Mouse (Mus musculus) limb, embryonic 15.5 days (tissue): ENCODE measurements around the gene Ptprg. TPM values are rescaled to one million over a fixed set of nuclear protein-coding genes. Genes with fewer than 3 reads are reported as not detected.

Experiments
- ATAC-seq: fragments of 200-750 bp; cut with Nextera tagmentation; 2 replicates; pipeline ENCODE4 v1.8.0; 2017; ENCODE audit warnings: low read depth, moderate TSS enrichment; ENCODE audit not compliant: insufficient number of reproducible peaks, low FRiP score, low TSS enrichment
- H3K27ac ChIP-seq: fragments of 300-500 bp; sonication (generic); 2 replicates; pipeline ENCODE4 v1.5.1; 2015; ENCODE audit warnings: moderate library complexity, mild to moderate bottlenecking, inconsistent platforms
- H3K27me3 ChIP-seq: fragments of 300-500 bp; sonication (generic); 2 replicates; pipeline ENCODE4 v1.6.1; 2015; ENCODE audit warnings: inconsistent platforms
- H3K36me3 ChIP-seq: fragments of 300-500 bp; sonication (generic); 2 replicates; pipeline ENCODE4 v1.6.1; 2015; ENCODE audit warnings: inconsistent platforms
- H3K4me1 ChIP-seq: fragments of 300-500 bp; sonication (generic); 2 replicates; pipeline ENCODE4 v1.6.1; 2015; ENCODE audit warnings: inconsistent platforms
- H3K4me2 ChIP-seq: fragments of 300-500 bp; sonication (generic); 2 replicates; pipeline ENCODE4 v1.6.1; 2015; ENCODE audit warnings: mild to moderate bottlenecking, inconsistent platforms
- H3K4me3 ChIP-seq: fragments of 300-500 bp; sonication (generic); 2 replicates; pipeline ENCODE4 v1.5.1; 2015; ENCODE audit warnings: mild to moderate bottlenecking, inconsistent platforms
- H3K9ac ChIP-seq: fragments of 300-500 bp; sonication (generic); 2 replicates; pipeline ENCODE4 v1.6.1; 2015; ENCODE audit warnings: inconsistent platforms
- H3K9me3 ChIP-seq: fragments of 300-500 bp; sonication (generic); 2 replicates; pipeline ENCODE4 v1.6.1; 2016; ENCODE audit warnings: inconsistent platforms
- WGBS: fragments of 180-500 bp; shearing (Covaris S2); methylation state at CpG from one replicate; pipeline ENCODE4 v1.1.7; 2015; 5-methylcytosine and 5-hydroxymethylcytosine counted together
- polyA plus RNA-seq: library from polyadenylated mRNA; unstranded; fragments of >200 nt; fragmentation: Nextera tagmentation; extraction: Ambion mirVana; gene quantifications from 2 replicates; pipeline ENCODE4 v1.2.1, GENCODE M21; 2015

Gene Ptprg
- polyA plus RNA-seq, 1 experiment from 2014 or later = 27.3 TPM

DNA sequence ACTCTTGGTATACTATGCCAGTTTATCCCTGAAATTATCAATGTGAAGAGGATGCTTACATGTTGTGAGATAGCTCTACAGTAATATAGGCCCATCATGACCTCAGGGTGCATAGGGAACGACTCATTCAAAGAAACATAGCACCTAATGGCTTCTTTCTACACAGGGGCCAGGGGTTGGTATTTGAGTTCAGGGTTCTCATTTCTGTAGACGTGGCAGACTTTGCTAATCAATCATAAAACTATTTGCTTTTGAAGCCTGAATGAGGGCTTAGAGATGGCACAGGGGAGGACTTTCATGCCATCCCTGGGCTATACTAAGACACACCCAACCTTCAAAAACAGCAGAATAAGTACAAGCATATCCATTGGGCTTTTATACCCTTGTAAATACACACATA lies 16.4 kb downstream of the Ptprg start:
- Histone ChIP-seq H3K36me3 (no peaks in the 10 kb centered on the region), H3K4me1 (no peaks in the 10 kb centered on the region), H3K9me3 (no peaks in the 10 kb centered on the region), H3K4me2 (no peak overlapping the region), H3K27me3 (no peaks in the 10 kb centered on the region), H3K27ac (no peak overlapping the region), H3K4me3 (no peak overlapping the region), H3K9ac (no peak overlapping the region)
- 68% methylated on average over 2 of the region's 2 CpGs for WGBS
- no peak for ATAC-seq

DNA sequence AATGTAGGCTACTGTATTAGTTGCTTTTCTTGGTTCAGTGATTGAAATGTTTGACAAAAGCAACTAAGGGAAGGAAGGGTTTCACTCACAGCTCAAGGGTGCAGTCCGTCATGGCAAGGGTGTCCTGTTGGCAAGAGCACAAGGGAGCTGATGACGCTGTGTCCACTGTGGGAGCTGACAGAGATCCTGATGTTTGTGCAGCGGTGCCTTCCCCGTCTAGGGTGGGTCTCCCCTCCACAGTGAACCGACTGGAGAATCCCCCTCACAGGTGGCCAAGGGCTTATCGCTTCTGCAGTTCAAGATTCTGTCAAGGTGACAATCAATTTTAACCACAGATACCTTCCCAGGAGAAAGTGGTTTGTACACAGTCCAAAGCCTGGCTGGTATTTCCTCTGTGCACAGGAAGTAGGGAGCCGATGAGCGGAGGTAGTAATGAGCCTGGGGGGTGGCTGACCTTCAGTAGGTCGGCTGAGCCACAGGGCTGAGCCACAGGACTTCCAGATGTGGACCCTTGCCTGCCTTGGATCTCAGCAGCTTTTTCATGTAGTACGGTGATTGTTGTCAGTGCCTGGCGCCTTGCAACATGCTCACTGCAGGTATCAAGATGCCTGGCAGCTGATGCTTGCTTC lies 18.5 kb downstream of the Ptprg start:
- Histone ChIP-seq H3K9me3 (no peaks in the 10 kb centered on the region), H3K4me2 (no peak overlapping the region), H3K4me1 (no peaks in the 10 kb centered on the region), H3K36me3 (no peaks in the 10 kb centered on the region), H3K27ac (no peak overlapping the region), H3K4me3 (no peak overlapping the region), H3K9ac (no peak overlapping the region), H3K27me3 (no peaks in the 10 kb centered on the region)
- WGBS = 55% methylated on average over 11 of the region's 11 CpGs
- ATAC-seq = no peak

DNA sequence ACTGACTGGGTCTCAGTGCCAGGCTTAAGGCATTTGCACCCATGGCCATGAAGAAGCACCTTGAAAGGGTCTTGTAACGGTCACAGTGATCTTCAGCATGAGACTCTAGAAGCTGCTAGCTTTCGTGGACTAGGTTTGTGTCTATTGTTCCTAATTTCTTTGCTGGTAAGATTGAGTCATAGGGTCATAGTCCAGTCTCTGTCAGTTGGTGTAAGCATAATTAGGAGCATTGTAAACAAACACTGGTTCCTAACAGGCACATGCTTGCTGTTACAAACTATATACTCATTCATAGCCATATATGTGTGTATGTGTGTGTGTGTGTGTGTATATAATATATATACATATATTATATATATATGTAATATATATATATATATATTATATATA lies 19.1 kb downstream of the Ptprg start:
- Histone ChIP-seq H3K9me3 (no peaks in the 10 kb centered on the region), H3K27ac (no peak overlapping the region), H3K27me3 (no peaks in the 10 kb centered on the region), H3K9ac (no peak overlapping the region), H3K4me1 (peaks cover 4% of the 10 kb centered on the region; the same call in 1 of the 2 replicates), H3K4me2 (no peak overlapping the region), H3K36me3 (no peaks in the 10 kb centered on the region), H3K4me3 (no peak overlapping the region)
- WGBS = 92% methylated on average over 2 of the region's 2 CpGs
- ATAC-seq = no peak

- no peak overlapping the region for H3K27ac ChIP-seq
- peaks cover 12% of the 10 kb centered on the region for H3K4me1 ChIP-seq
- H3K27me3 ChIP-seq = no peaks in the 10 kb centered on the region
- H3K9ac ChIP-seq = no peak overlapping the region
- no peak for ATAC-seq
- H3K4me2 ChIP-seq = no peak overlapping the region
- H3K9me3 ChIP-seq = no peaks in the 10 kb centered on the region
- no peak overlapping the region for H3K4me3 ChIP-seq
- WGBS = 62% methylated on average over 5 of the region's 5 CpGs
- no peaks in the 10 kb centered on the region for H3K36me3 ChIP-seq
Measured at GRCm38 (mm10) chr14:11573710-11574109, 20.4 kb downstream of the Ptprg start.

- H3K4me2 ChIP-seq = no peak overlapping the region
- no peaks in the 10 kb centered on the region for H3K36me3 ChIP-seq
- H3K9ac ChIP-seq = no peak overlapping the region
- ATAC-seq = no peak
- no peaks in the 10 kb centered on the region for H3K9me3 ChIP-seq
- 28% methylated on average over 9 of the region's 9 CpGs for WGBS
- H3K4me3 ChIP-seq = no peak overlapping the region
- H3K27ac ChIP-seq = no peak overlapping the region
- H3K27me3 ChIP-seq = no peaks in the 10 kb centered on the region
- peaks cover 14% of the 10 kb centered on the region for H3K4me1 ChIP-seq
Measured at GRCm38 (mm10) chr14:11577276-11577909, 24.1 kb downstream of the Ptprg start.

GRCm38 (mm10) chr14:11577910-11578309 lies 24.6 kb downstream of the Ptprg start:
- no peak for ATAC-seq
- 57% methylated on average over 8 of the region's 8 CpGs for WGBS
- Histone ChIP-seq H3K4me3 (no peak overlapping the region), H3K36me3 (no peaks in the 10 kb centered on the region), H3K27me3 (no peaks in the 10 kb centered on the region), H3K27ac (no peak overlapping the region), H3K4me1 (peaks cover 14% of the 10 kb centered on the region), H3K9ac (no peak overlapping the region), H3K9me3 (no peaks in the 10 kb centered on the region), H3K4me2 (no peak overlapping the region)

GRCm38 (mm10) chr14:11578492-11578967 lies 25.2 kb downstream of the Ptprg start:
- WGBS = 29% methylated on average over 6 of the region's 6 CpGs
- H3K36me3 ChIP-seq = no peaks in the 10 kb centered on the region
- no peak overlapping the region for H3K4me2 ChIP-seq
- H3K27ac ChIP-seq = no peak overlapping the region
- H3K27me3 ChIP-seq = no peaks in the 10 kb centered on the region
- H3K9me3 ChIP-seq = no peaks in the 10 kb centered on the region
- ATAC-seq = no peak
- H3K4me1 ChIP-seq = peaks cover 14% of the 10 kb centered on the region
- H3K9ac ChIP-seq = no peak overlapping the region
- H3K4me3 ChIP-seq = no peak overlapping the region

- Histone ChIP-seq H3K36me3 (no peaks in the 10 kb centered on the region), H3K4me1 (peaks cover 14% of the 10 kb centered on the region)
- 65% methylated on average over 1 of the region's 1 CpGs for WGBS
Measured at GRCm38 (mm10) chr14:11579950-11580349, 26.6 kb downstream of the Ptprg start.

DNA sequence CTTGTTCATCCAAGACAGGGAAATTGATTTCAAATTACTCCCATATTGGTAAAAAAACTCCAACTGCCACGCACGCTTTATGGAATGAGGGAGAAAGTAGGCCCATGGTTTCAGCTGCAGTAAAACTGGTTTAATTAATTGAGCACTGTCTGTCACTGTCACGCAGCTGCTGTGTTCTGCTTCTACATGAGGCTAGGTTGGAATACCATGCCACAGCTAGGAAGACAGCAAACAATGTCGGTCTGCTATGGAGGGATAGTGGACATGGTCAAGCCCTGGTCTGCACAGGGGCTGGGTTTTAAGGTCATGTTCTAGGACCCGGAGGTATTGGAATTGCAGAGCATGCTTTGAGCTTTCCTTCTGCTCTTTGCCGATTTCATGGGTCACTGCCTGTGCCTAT lies 30.9 kb downstream of the Ptprg start:
- Histone ChIP-seq H3K9me3 (no peaks in the 10 kb centered on the region), H3K27ac (no peak overlapping the region), H3K4me1 (no peaks in the 10 kb centered on the region; the same call in 1 of the 2 replicates), H3K4me2 (no peak overlapping the region), H3K36me3 (no peaks in the 10 kb centered on the region), H3K4me3 (no peak overlapping the region), H3K9ac (no peak overlapping the region), H3K27me3 (no peaks in the 10 kb centered on the region)
- ATAC-seq = no peak
- 49% methylated on average over 6 of the region's 6 CpGs for WGBS

More at GRCm38 (mm10) chr14:11579950-11580349, 26.6 kb downstream of the Ptprg start:
- no peaks in the 10 kb centered on the region for H3K27me3 ChIP-seq
- no peak overlapping the region for H3K9ac ChIP-seq
- ATAC-seq = no peak
- no peaks in the 10 kb centered on the region for H3K9me3 ChIP-seq
- no peak overlapping the region for H3K4me2 ChIP-seq
- no peak overlapping the region for H3K27ac ChIP-seq
- H3K4me3 ChIP-seq = no peak overlapping the region

DNA sequence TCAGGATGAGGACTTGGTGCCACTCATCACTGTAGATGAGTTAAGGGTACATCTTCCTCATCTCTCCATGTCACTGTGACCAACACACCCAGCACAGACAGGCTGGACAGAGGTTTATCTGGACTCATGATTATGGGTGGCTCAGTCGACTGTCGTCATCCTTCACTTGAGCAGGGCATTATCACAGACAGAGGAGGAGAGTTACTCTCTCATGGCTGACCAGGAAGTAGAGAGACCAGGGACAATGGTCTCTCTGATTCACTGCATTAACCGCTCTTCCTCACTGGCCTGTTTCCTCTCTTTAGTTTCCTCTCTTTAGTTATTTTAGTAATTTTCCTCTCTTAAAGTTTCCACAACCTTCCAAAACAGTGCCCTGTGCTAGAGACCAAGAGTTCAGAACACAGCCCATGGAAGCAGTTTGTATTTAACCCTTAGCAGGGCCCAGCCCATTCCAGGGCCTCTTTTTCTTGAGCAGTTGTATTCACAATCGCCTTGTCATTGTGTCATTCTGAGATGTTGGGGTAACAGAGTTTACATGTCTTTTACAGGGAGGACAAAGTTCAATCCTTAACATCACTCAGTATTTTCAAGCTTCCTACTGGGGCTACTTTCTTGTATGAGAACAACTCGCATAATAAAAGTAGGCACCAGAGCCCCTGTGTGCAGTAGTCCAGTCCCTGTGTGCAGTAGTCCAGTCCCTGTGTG lies 31.7 kb downstream of the Ptprg start:
- Histone ChIP-seq H3K4me3 (no peak overlapping the region), H3K27me3 (no peaks in the 10 kb centered on the region), H3K36me3 (no peaks in the 10 kb centered on the region), H3K9ac (no peak overlapping the region), H3K9me3 (no peaks in the 10 kb centered on the region), H3K4me2 (no peak overlapping the region), H3K27ac (no peak overlapping the region), H3K4me1 (peaks cover 5% of the 10 kb centered on the region)
- ATAC-seq = no peak
- WGBS = 82% methylated on average over 5 of the region's 5 CpGs

DNA sequence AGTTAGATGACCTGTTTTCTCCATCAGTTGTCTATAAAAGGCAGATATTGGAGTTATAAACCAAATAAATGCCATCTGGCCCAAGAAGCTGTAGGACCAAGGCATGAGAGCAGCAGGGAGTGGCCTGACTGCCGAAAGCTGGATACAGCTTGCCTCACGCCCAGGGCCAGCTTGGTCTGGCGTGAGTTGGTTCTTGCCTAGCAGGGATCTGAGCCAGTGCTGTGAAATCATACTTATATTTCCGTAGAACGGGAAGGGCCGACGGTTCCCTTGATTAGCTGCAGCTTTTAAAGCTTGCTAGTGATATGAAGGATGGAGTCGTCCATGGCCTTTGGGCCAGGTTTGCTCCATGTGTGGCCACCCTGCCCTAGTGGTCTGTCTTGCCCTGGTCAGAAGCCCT lies 37.1 kb downstream of the Ptprg start:
- Histone ChIP-seq H3K4me3 (no peak overlapping the region), H3K4me1 (peaks cover 14% of the 10 kb centered on the region), H3K4me2 (no peak overlapping the region), H3K9me3 (no peaks in the 10 kb centered on the region), H3K36me3 (no peaks in the 10 kb centered on the region), H3K9ac (no peak overlapping the region), H3K27ac (no peak overlapping the region), H3K27me3 (no peaks in the 10 kb centered on the region)
- no peak for ATAC-seq
- WGBS = 35% methylated on average over 8 of the region's 8 CpGs

- no peak overlapping the region for H3K4me3 ChIP-seq
- no peaks in the 10 kb centered on the region for H3K27me3 ChIP-seq
- no peak overlapping the region for H3K4me2 ChIP-seq
- H3K36me3 ChIP-seq = no peaks in the 10 kb centered on the region
- no peaks in the 10 kb centered on the region for H3K9me3 ChIP-seq
- 51% methylated on average over 2 of the region's 2 CpGs for WGBS
- peaks cover 19% of the 10 kb centered on the region for H3K4me1 ChIP-seq
- ATAC-seq = no peak
- no peak overlapping the region for H3K9ac ChIP-seq
- H3K27ac ChIP-seq = no peak overlapping the region
Measured at GRCm38 (mm10) chr14:11592650-11593049, 39.3 kb downstream of the Ptprg start.
